Mouse (Mus musculus): ENCODE data around the gene Fbn1. TPM values are rescaled to one million over a fixed set of nuclear protein-coding genes. Genes with fewer than 3 reads are reported as not detected.

The Fbn1 gene
- polyA plus RNA-seq, 2 experiments: 0.73 to 1.3 TPM

DNA sequence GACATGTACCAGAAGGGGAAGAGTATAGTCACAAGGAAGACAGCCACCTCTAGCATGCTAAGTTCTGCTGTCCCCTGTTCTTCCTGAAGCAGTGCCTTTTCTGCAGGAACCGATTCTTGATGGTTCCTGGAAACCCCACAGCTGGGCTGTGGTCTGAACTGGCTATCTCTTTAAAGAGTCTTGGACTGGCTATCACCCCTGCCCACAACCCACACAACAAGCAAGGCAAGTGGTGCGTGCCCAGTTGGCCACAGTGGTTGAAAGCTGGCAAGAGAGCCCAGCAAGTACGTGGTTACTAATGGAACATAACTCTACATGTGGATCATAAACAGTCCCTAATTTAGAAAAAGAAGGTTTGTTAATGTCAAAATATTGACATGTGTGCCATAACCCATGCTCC, 170.6 kb downstream of the Fbn1 start:
- H3K27me3 ChIP-seq (ENCODE audit: control insufficient read depth, insufficient read depth, low read length): no peaks in the 10 kb centered on the region
- H3K36me3 ChIP-seq (replicated peaks; ENCODE audit: control insufficient read depth, insufficient read depth, low read depth): no peaks in the 10 kb centered on the region
- H3K27ac ChIP-seq: no peak overlapping the region
- H3K4me2 ChIP-seq (ENCODE audit: low read depth): no peak overlapping the region
- H3K4me1 ChIP-seq (replicated peaks; ENCODE audit: control insufficient read depth in 2 of 2, insufficient read depth in 2 of 2, low read length in 1 of 2): no peaks in the 10 kb centered on the region
- no peak overlapping the region for H3K9ac ChIP-seq (replicated peaks)
- H3K4me3 ChIP-seq (ENCODE audit: insufficient read depth in 1 of 2, low read depth in 2 of 2, low read length in 2 of 2): no peak overlapping the region
- TF ChIP-seq CTCF (IDR thresholded peaks at IDR 0.05; ENCODE audit: low read depth) (no peak), EP300 (IDR thresholded peaks at IDR 0.05; ENCODE audit: low read depth) (no peak)
- 35% methylated on average over 3 of the region's 3 CpGs for WGBS (ENCODE audit: insufficient replicate concordance)
- H3K9me3 ChIP-seq (ENCODE audit: control insufficient read depth, low read length): no peaks in the 10 kb centered on the region
- no peak for ATAC-seq (ENCODE audit: insufficient read depth)
- no peak for DNase-seq (ENCODE audit: low read depth in 3 of 3, low spot score in 3 of 3)

DNA sequence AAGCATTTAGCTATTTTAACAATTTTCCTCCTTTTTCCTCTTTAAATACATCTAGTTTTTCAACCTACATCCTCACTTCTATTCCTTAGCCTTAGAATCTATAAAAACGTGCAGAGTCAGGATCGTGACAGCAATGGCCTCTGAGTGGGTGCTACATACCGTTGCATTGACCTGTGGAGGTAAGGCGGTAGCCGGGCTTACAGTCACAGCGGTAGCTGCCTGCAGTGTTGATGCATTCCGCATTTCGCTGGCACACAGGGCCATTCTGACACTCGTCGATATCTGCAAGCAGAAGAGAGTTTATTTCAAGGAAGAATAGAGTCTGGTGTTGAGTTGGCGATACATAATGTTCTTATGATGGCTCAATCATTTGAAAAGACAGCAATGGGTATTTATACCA, 172.6 kb downstream of the Fbn1 start:
- WGBS (ENCODE audit: insufficient replicate concordance): 79% methylated on average over 11 of the region's 11 CpGs
- no peak for ATAC-seq (ENCODE audit: insufficient read depth)

DNA sequence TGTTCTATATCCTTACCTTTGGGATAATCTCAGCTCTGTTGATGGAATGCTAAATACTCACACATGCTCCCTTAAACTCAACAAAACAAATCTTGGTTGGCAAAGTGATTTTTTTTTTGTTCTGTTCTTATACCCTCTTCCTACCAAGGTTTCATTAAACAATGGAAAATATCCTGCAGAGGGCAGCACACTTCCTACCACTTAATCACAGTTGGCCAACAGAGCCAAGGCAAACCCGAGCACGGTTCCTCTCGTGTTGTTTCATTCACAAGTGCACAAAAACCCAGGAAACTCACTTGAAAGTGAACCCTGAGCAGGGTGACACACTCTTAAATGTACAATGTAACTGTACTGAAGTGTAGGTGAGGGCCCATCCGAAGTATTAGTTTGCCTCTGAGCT, 173.6 kb downstream of the Fbn1 start:
- Histone ChIP-seq H3K27ac (no peak overlapping the region), H3K9me3 (ENCODE audit: control insufficient read depth, low read length) (no peaks in the 10 kb centered on the region), H3K36me3 (replicated peaks; ENCODE audit: control insufficient read depth, insufficient read depth, low read depth) (no peaks in the 10 kb centered on the region), H3K4me2 (ENCODE audit: low read depth) (no peak overlapping the region), H3K27me3 (ENCODE audit: control insufficient read depth, insufficient read depth, low read length) (no peaks in the 10 kb centered on the region), H3K4me3 (ENCODE audit: insufficient read depth in 1 of 2, low read depth in 2 of 2, low read length in 2 of 2) (no peak overlapping the region), H3K4me1 (replicated peaks; ENCODE audit: control insufficient read depth in 2 of 2, insufficient read depth in 2 of 2, low read length in 1 of 2) (no peaks in the 10 kb centered on the region), H3K9ac (replicated peaks) (no peak overlapping the region)
- TF ChIP-seq EP300 (IDR thresholded peaks at IDR 0.05; ENCODE audit: low read depth): no peak
- no peak for TF ChIP-seq CTCF (IDR thresholded peaks at IDR 0.05; ENCODE audit: low read depth)
- ATAC-seq (ENCODE audit: insufficient read depth) (no peak), DNase-seq (ENCODE audit: low read depth in 3 of 3, low spot score in 3 of 3) (no peak)
- 41% methylated on average over 4 of the region's 4 CpGs for WGBS (ENCODE audit: insufficient replicate concordance)

More for the DNA sequence above, 172.6 kb downstream of the Fbn1 start:
- Histone ChIP-seq H3K9ac (replicated peaks) (no peak overlapping the region), H3K9me3 (ENCODE audit: control insufficient read depth, low read length) (no peaks in the 10 kb centered on the region), H3K4me1 (replicated peaks; ENCODE audit: control insufficient read depth in 2 of 2, insufficient read depth in 2 of 2, low read length in 1 of 2) (no peaks in the 10 kb centered on the region), H3K27me3 (ENCODE audit: control insufficient read depth, insufficient read depth, low read length) (no peaks in the 10 kb centered on the region), H3K4me2 (ENCODE audit: low read depth) (no peak overlapping the region), H3K4me3 (ENCODE audit: insufficient read depth in 1 of 2, low read depth in 2 of 2, low read length in 2 of 2) (no peak overlapping the region), H3K36me3 (replicated peaks; ENCODE audit: control insufficient read depth, insufficient read depth, low read depth) (no peaks in the 10 kb centered on the region), H3K27ac (no peak overlapping the region)
- TF ChIP-seq EP300 (IDR thresholded peaks at IDR 0.05; ENCODE audit: low read depth) (no peak), CTCF (IDR thresholded peaks at IDR 0.05; ENCODE audit: low read depth) (no peak)
- no peak for DNase-seq (ENCODE audit: low read depth in 3 of 3, low spot score in 3 of 3)

DNA sequence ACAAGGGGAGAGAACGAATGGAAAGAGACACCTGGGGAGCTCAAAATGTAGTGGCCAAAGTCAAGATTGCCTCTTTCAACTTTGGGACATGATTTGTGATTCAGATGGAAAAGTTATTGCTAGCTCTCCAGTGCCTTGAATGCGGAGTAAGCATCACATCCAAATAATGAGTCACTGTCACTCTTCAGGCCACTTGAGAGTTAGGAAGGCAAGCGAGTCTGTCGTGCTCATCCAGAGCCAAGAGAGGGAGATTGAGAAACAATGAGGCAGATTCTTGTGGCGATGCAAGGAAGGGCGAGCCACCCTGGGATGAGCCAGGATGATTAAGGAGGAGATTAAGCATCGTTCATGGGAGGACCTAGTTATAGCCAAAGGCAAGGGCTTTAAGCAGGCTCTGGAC, 176.2 kb downstream of the Fbn1 start:
- DNase-seq (ENCODE audit: low read depth in 3 of 3, low spot score in 3 of 3): no peak
- Histone ChIP-seq H3K4me3 (ENCODE audit: insufficient read depth in 1 of 2, low read depth in 2 of 2, low read length in 2 of 2) (no peak overlapping the region), H3K9me3 (ENCODE audit: control insufficient read depth, low read length) (no peaks in the 10 kb centered on the region), H3K4me2 (ENCODE audit: low read depth) (no peak overlapping the region), H3K4me1 (replicated peaks; ENCODE audit: control insufficient read depth in 2 of 2, insufficient read depth in 2 of 2, low read length in 1 of 2) (no peaks in the 10 kb centered on the region), H3K36me3 (replicated peaks; ENCODE audit: control insufficient read depth, insufficient read depth, low read depth) (no peaks in the 10 kb centered on the region), H3K27me3 (ENCODE audit: control insufficient read depth, insufficient read depth, low read length) (no peaks in the 10 kb centered on the region), H3K27ac (no peak overlapping the region), H3K9ac (replicated peaks) (no peak overlapping the region)
- no peak for ATAC-seq (ENCODE audit: insufficient read depth)
- 60% methylated on average over 7 of the region's 7 CpGs for WGBS (ENCODE audit: insufficient replicate concordance)
- TF ChIP-seq CTCF (IDR thresholded peaks at IDR 0.05; ENCODE audit: low read depth): no peak
- TF ChIP-seq EP300 (IDR thresholded peaks at IDR 0.05; ENCODE audit: low read depth): no peak

DNA sequence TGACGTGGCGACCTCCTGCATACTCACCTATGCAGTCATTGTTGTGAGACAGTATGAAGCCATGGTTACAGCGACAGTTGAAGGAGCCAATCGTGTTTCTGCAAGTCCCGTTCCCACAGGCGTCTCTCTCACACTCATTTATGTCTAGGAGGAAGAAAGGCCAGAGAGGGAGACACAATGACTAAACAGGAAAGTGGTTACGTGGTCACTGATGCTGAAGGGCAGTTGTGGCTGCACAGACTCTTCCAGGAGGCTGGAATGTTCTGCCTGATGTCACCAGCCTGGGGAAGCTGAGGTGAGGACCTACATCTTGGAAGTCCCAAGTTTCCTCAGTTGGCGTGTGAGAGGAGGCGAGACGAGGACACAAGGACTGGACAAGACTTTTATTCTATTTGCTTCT, 177.3 kb downstream of the Fbn1 start:
- Histone ChIP-seq H3K4me2 (ENCODE audit: low read depth) (no peak overlapping the region), H3K4me1 (replicated peaks; ENCODE audit: control insufficient read depth in 2 of 2, insufficient read depth in 2 of 2, low read length in 1 of 2) (no peaks in the 10 kb centered on the region), H3K9ac (replicated peaks) (no peak overlapping the region), H3K4me3 (ENCODE audit: insufficient read depth in 1 of 2, low read depth in 2 of 2, low read length in 2 of 2) (no peak overlapping the region), H3K9me3 (ENCODE audit: control insufficient read depth, low read length) (no peaks in the 10 kb centered on the region), H3K27me3 (ENCODE audit: control insufficient read depth, insufficient read depth, low read length) (no peaks in the 10 kb centered on the region), H3K27ac (no peak overlapping the region), H3K36me3 (replicated peaks; ENCODE audit: control insufficient read depth, insufficient read depth, low read depth) (no peaks in the 10 kb centered on the region)
- 69% methylated on average over 10 of the region's 10 CpGs for WGBS (ENCODE audit: insufficient replicate concordance)
- DNase-seq (ENCODE audit: low read depth in 3 of 3, low spot score in 3 of 3) (no peak), ATAC-seq (ENCODE audit: insufficient read depth) (no peak)
- no peak for TF ChIP-seq EP300 (IDR thresholded peaks at IDR 0.05; ENCODE audit: low read depth)
- no peak for TF ChIP-seq CTCF (IDR thresholded peaks at IDR 0.05; ENCODE audit: low read depth)

Measured in liver, embryonic 14.5 days (tissue).